12 mouse cellular contexts compared by ENCODE assay signal in the genomic region with DNA sequence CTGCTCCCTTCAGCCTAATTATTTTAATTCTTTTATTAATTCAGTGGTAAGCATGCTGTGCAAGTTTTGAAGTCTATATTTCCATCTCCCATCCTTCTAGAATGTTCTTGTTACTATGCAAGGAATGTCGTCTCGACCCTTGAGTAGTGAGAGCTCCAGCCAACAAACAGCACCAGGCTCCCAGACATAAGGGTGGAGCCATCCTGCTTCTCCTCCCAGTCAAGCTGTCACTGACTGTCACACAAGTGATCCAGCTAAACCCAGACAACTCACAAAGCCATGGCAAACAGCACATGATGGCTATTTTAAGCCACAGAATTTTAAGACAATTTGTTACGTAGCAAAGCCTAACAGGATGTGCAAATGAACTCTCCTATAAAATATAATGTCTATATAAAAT.
DNase-seq lines count a peak whose midpoint lies in the region; ATAC-seq lines count a peak whose summit lies in the region.
"Had no signal": no experiment of that assay in that cellular context is flagged by ENCODE, and none has a peak within 500 bp of the region (broad histone marks: within the 10 kb centered on the region; RNA-seq: fewer than 3 reads in every experiment).

No protein-coding gene starts in this region.

- peak; percentile 18 for DNase-seq in embryo, embryonic 10 days (ENCODE audit: low spot score)
- no peak for DNase-seq in embryo, embryonic 11 days
- DNase-seq in left cerebral cortex, postnatal 4 days, result peak; percentile 16
- no peak for DNase-seq in left cerebral cortex, adult 18-20 months (ENCODE audit: low spot score in 2 of 2)
- peak; percentile 25 to 27 for DNase-seq in heart, postnatal 36 days
- DNase-seq in urinary bladder, postnatal 4 days (ENCODE audit: low spot score in 2 of 2), result no peak
- DNase-seq in layer of hippocampus, postnatal 25 days (ENCODE audit: extremely low spot score in 1 of 2, low spot score in 1 of 2), result no peak
- DNase-seq: cerebellum, adult 18-20 months; kidney, postnatal 25 days; right cerebral cortex, postnatal 25 days had no signal

- intact Hi-C loops in left cerebral cortex, postnatal 4 days (cut with DNase I), result no loop called here
- intact Hi-C loops in heart, postnatal 36 days (cut with DNase I), result no loop called here

- ATAC-seq in erythroblast, adult 5-6 weeks (replicated peaks; ENCODE audit: low FRiP score, poor library complexity, severe bottlenecking), result no peak
- ATAC-seq: Patski had no signal

Comparison
In these comparisons a context has a peak if more than half of its experiments do, and no peak if none do; other contexts are left out.
1. DNase-seq: peak in embryo, embryonic 10 days (single experiment), left cerebral cortex, postnatal 4 days (single experiment) and heart, postnatal 36 days (2 of 2); none in embryo, embryonic 11 days (single experiment), left cerebral cortex, adult 18-20 months (0 of 2), urinary bladder, postnatal 4 days (0 of 2) and layer of hippocampus, postnatal 25 days (0 of 2).